Comparison of ENCODE assay signal across 25 mouse cellular contexts in genomic region chr7:78737196-78737595, GRCm38 (mm10). TPM values are rescaled to one million over a fixed set of nuclear protein-coding genes. Genes with fewer than 3 reads are reported as not detected.
DNase-seq lines count a peak whose midpoint lies in the region; ATAC-seq and TF ChIP-seq lines count a peak whose summit lies in the region.
"Had no signal": no experiment of that assay in that cellular context is flagged by ENCODE, and none has a peak within 500 bp of the region (broad histone marks: within the 10 kb centered on the region; RNA-seq: fewer than 3 reads in every experiment).

No protein-coding gene starts in this region.

- no peaks in the 10 kb centered on the region for H3K27me3 ChIP-seq in heart, postnatal 0 days (ENCODE audit: control insufficient read depth, insufficient read depth, low read length)
- H3K27me3 ChIP-seq in hindbrain, embryonic 10.5 days (ENCODE audit: insufficient read depth, poor library complexity, severe bottlenecking), result no peaks in the 10 kb centered on the region
- H3K27me3 ChIP-seq: forebrain, embryonic 13.5 days; heart, embryonic 12.5 days; heart, embryonic 15.5 days; hindbrain, embryonic 12.5 days; hindbrain, embryonic 15.5 days; intestine, embryonic 15.5 days had no signal

- H3K9me3 ChIP-seq in heart, postnatal 0 days (replicated peaks; ENCODE audit: control insufficient read depth, low read length), result no peaks in the 10 kb centered on the region
- H3K9me3 ChIP-seq in hindbrain, embryonic 10.5 days, result no peaks in the 10 kb centered on the region
- H3K9me3 ChIP-seq: forebrain, embryonic 10.5 days; forebrain, embryonic 13.5 days; heart, embryonic 12.5 days; heart, embryonic 15.5 days; hindbrain, embryonic 12.5 days; hindbrain, embryonic 15.5 days; intestine, embryonic 15.5 days had no signal

- TF ChIP-seq CTCF in heart, postnatal 0 days (IDR thresholded peaks at IDR 0.05; ENCODE audit: low read depth), result no peak

- 0 out of 2 replicates have a peak overlapping the region, but pooled peaks have one; percentile 3 for H3K4me3 ChIP-seq in heart, postnatal 0 days (ENCODE audit: low read depth, low read length)
- H3K4me3 ChIP-seq in hindbrain, embryonic 10.5 days, result no peak overlapping the region
- H3K4me3 ChIP-seq: forebrain, embryonic 10.5 days; forebrain, embryonic 13.5 days; heart, embryonic 12.5 days; heart, embryonic 15.5 days; hindbrain, embryonic 12.5 days; hindbrain, embryonic 15.5 days; intestine, embryonic 15.5 days had no signal

- no peaks in the 10 kb centered on the region for H3K4me1 ChIP-seq in heart, postnatal 0 days (ENCODE audit: control insufficient read depth, insufficient read depth)
- no peaks in the 10 kb centered on the region for H3K4me1 ChIP-seq in hindbrain, embryonic 10.5 days (replicated peaks)
- H3K4me1 ChIP-seq: forebrain, embryonic 10.5 days; forebrain, embryonic 13.5 days; heart, embryonic 12.5 days; heart, embryonic 15.5 days; hindbrain, embryonic 12.5 days; hindbrain, embryonic 15.5 days; intestine, embryonic 15.5 days had no signal

- TF ChIP-seq EP300 in heart, postnatal 0 days (IDR thresholded peaks at IDR 0.05; ENCODE audit: low read depth), result no peak

- H3K4me2 ChIP-seq in heart, postnatal 0 days (ENCODE audit: low read depth, low read length), result no peak overlapping the region
- H3K4me2 ChIP-seq: forebrain, embryonic 13.5 days; heart, embryonic 12.5 days; heart, embryonic 15.5 days; hindbrain, embryonic 12.5 days; hindbrain, embryonic 15.5 days; intestine, embryonic 15.5 days had no signal

- no peak overlapping the region for H3K9ac ChIP-seq in heart, postnatal 0 days (replicated peaks; ENCODE audit: low read depth, low read length)
- H3K9ac ChIP-seq: forebrain, embryonic 13.5 days; heart, embryonic 12.5 days; heart, embryonic 15.5 days; hindbrain, embryonic 12.5 days; hindbrain, embryonic 15.5 days; intestine, embryonic 15.5 days had no signal

- DNase-seq in CD4-positive, CD25-positive, alpha-beta regulatory T cell, adult 2 months (ENCODE audit: low read depth, low spot score), result peak; percentile 20
- no peak for DNase-seq in heart, postnatal 0 days (ENCODE audit: low spot score)
- no peak for DNase-seq in heart, postnatal 4 days
- peak; percentile 70 for DNase-seq in thymus, postnatal 14 days
- DNase-seq in thymus, postnatal 4 days, result peak; percentile 65
- DNase-seq in hindbrain, embryonic 10.5 days (ENCODE audit: low spot score), result no peak
- no peak for DNase-seq in layer of hippocampus, adult 11-12 months (ENCODE audit: low spot score)
- DNase-seq: adrenal gland, adult 2 months; adrenal gland, postnatal 14 days; cerebellum, adult 11 months; cerebellum, adult 2 months; cerebellum, postnatal 10 days; gastrocnemius, postnatal 10 days; gastrocnemius, postnatal 36 days; heart, postnatal 36 days had no signal

- no peaks in the 10 kb centered on the region for H3K36me3 ChIP-seq in heart, postnatal 0 days (replicated peaks; ENCODE audit: control insufficient read depth, insufficient read depth, low read length)
- H3K36me3 ChIP-seq in hindbrain, embryonic 10.5 days, result no peaks in the 10 kb centered on the region
- H3K36me3 ChIP-seq: forebrain, embryonic 10.5 days; heart, embryonic 12.5 days; heart, embryonic 15.5 days; hindbrain, embryonic 12.5 days; hindbrain, embryonic 15.5 days; intestine, embryonic 15.5 days had no signal

- 86% methylated on average over 6 of the region's 6 CpGs for WGBS in heart, postnatal 0 days
- 93% methylated on average over 6 of the region's 6 CpGs for WGBS in hindbrain, embryonic 10.5 days

- peak overlapping the region; percentile 38; the same call in 1 of the 2 replicates for H3K27ac ChIP-seq in heart, postnatal 0 days (ENCODE audit: low read depth)
- H3K27ac ChIP-seq in hindbrain, embryonic 10.5 days, result no peak overlapping the region
- H3K27ac ChIP-seq: forebrain, embryonic 10.5 days; forebrain, embryonic 13.5 days; heart, embryonic 15.5 days; hindbrain, embryonic 12.5 days; hindbrain, embryonic 15.5 days; intestine, embryonic 15.5 days had no signal

- no peak for ATAC-seq in CD4-positive, CD25-positive, alpha-beta regulatory T cell, adult 4 months
- no peak for ATAC-seq in heart, postnatal 0 days (ENCODE audit: insufficient read depth, low read depth)
- ATAC-seq: forebrain, embryonic 13.5 days; forebrain, embryonic 16.5 days; intestine, embryonic 15.5 days had no signal

RNA-seq across cellular contexts. Expression of gene Ntrk3, which starts 0.6 kb away (rescaled TPM):
- 10 to 100 TPM in 1 of 2 experiments, 1 to 10 TPM in 1; 7.9 to 13.4 TPM for polyA plus RNA-seq in CD4-positive, CD25-positive, alpha-beta regulatory T cell, adult 4 months (2017; shearing (Covaris generic))
- total RNA-seq in heart, postnatal 0 days (2014; rRNA removed; ENCODE audit: low replicate concordance), result 2.2 and 4.2 TPM in 2 replicates
- polyA plus RNA-seq in heart, postnatal 0 days (2015; fragmentation: Nextera tagmentation; extraction: Ambion mirVana), result 0.88 and 1.1 TPM in 2 replicates
- total RNA-seq in heart, postnatal 4 days (2021), result 1 to 10 TPM; 4.0 to 5.1 TPM
- polyA plus RNA-seq in hindbrain, embryonic 10.5 days (2016; fragmentation: Nextera tagmentation; extraction: Ambion mirVana), result 3.3 and 4.5 TPM in 2 replicates
- total RNA-seq: granulocyte monocyte progenitor cell, adult 5-6 weeks had no signal

RNA-seq across cellular contexts. Expression of gene Mrps11, which starts 45.7 kb away (rescaled TPM):
- 10 to 100 TPM; 50.9 to 51.7 TPM for polyA plus RNA-seq in CD4-positive, CD25-positive, alpha-beta regulatory T cell, adult 4 months (2017; shearing (Covaris generic))
- 43.6 and 78.5 TPM in 2 replicates for total RNA-seq in heart, postnatal 0 days (2014; rRNA removed; ENCODE audit: low replicate concordance)
- 56.7 and 59.6 TPM in 2 replicates for polyA plus RNA-seq in heart, postnatal 0 days (2015; fragmentation: Nextera tagmentation; extraction: Ambion mirVana)
- total RNA-seq in heart, postnatal 4 days (2021), result 10 to 100 TPM; 45.5 to 54.2 TPM
- polyA plus RNA-seq in hindbrain, embryonic 10.5 days (2016; fragmentation: Nextera tagmentation; extraction: Ambion mirVana), result 85.3 and 91.7 TPM in 2 replicates

RNA-seq across cellular contexts. Expression of gene Mrpl46, which starts 46.1 kb away (rescaled TPM):
- polyA plus RNA-seq in CD4-positive, CD25-positive, alpha-beta regulatory T cell, adult 4 months (2017; shearing (Covaris generic)), result 10 to 100 TPM; 73.4 to 76.6 TPM
- total RNA-seq in heart, postnatal 0 days (2014; rRNA removed; ENCODE audit: low replicate concordance), result 38.3 and 41.4 TPM in 2 replicates
- polyA plus RNA-seq in heart, postnatal 0 days (2015; fragmentation: Nextera tagmentation; extraction: Ambion mirVana), result 71.5 and 71.6 TPM in 2 replicates
- total RNA-seq in heart, postnatal 4 days (2021), result 10 to 100 TPM; 43.4 to 45.1 TPM
- polyA plus RNA-seq in hindbrain, embryonic 10.5 days (2016; fragmentation: Nextera tagmentation; extraction: Ambion mirVana), result 78.3 and 78.5 TPM in 2 replicates

Comparison
In these comparisons a context has a peak if more than half of its experiments do, and no peak if none do; other contexts are left out.
1. DNase-seq: peak in CD4-positive, CD25-positive, alpha-beta regulatory T cell, adult 2 months (single experiment), thymus, postnatal 14 days (single experiment) and thymus, postnatal 4 days (single experiment); none in heart, postnatal 0 days (single experiment), heart, postnatal 4 days (single experiment), hindbrain, embryonic 10.5 days (single experiment) and layer of hippocampus, adult 11-12 months (single experiment).